Mouse (Mus musculus) cerebellum, postnatal 14 days (tissue): ENCODE measurements around the gene Thtpa.

ENCODE experiments used
- DNase-seq, 2 experiments: peaks; one replicate each; pipeline ENCODE4 v3.0.0; 2021; ENCODE audit warnings: mixed read lengths in 2 of 2

The Thtpa gene

GRCm38 (mm10) chr14:55094704-55095231 lies at the start of gene Thtpa:
Gene Thtpa, plus strand, starts transcription at chr14:55094784.
- peak; percentile 87 to 88 for DNase-seq

GRCm38 (mm10) chr14:55047971-55048531 lies 46.5 kb upstream of the Thtpa start:
- DNase-seq, result no peak

- peak; percentile 99 to 100 for DNase-seq
Observed at GRCm38 (mm10) chr14:55052496-55052895, 42.1 kb upstream of the Thtpa start.

- peak; percentile 58 to 61 for DNase-seq
Observed at GRCm38 (mm10) chr14:55053050-55053449, 41.5 kb upstream of the Thtpa start.

GRCm38 (mm10) chr14:55053708-55054190 lies 40.8 kb upstream of the Thtpa start:
- peak; percentile 97 to 99 for DNase-seq

- peak; percentile 88 to 89 for DNase-seq
Observed at GRCm38 (mm10) chr14:55054191-55054749, 40.3 kb upstream of the Thtpa start.

- peak; percentile 99 for DNase-seq
Observed at GRCm38 (mm10) chr14:55055167-55055834, 39.3 kb upstream of the Thtpa start.

GRCm38 (mm10) chr14:55059009-55059408 lies 35.6 kb upstream of the Thtpa start:
- DNase-seq, result no peak

GRCm38 (mm10) chr14:55059931-55060330 lies 34.7 kb upstream of the Thtpa start:
- peak in 1 of 2 experiments; percentile 33 for DNase-seq

GRCm38 (mm10) chr14:55061845-55062244 lies 32.7 kb upstream of the Thtpa start:
- DNase-seq, result peak; percentile 29 to 39

- peak; percentile 79 to 81 for DNase-seq
Observed at GRCm38 (mm10) chr14:55062626-55063025, 32.0 kb upstream of the Thtpa start.

GRCm38 (mm10) chr14:55063117-55063516 lies 31.5 kb upstream of the Thtpa start:
- DNase-seq, result peak; percentile 30 to 36

GRCm38 (mm10) chr14:55063581-55064381 lies 30.8 kb upstream of the Thtpa start:
- peak; percentile 56 to 57 for DNase-seq

GRCm38 (mm10) chr14:55064481-55065370 lies 29.9 kb upstream of the Thtpa start:
- peak in 1 of 2 experiments; percentile 50 for DNase-seq

- peak in 1 of 2 experiments; percentile 59 for DNase-seq
Observed at GRCm38 (mm10) chr14:55065391-55065790, 29.2 kb upstream of the Thtpa start.

GRCm38 (mm10) chr14:55066042-55066441 lies 28.5 kb upstream of the Thtpa start:
- peak in 1 of 2 experiments; percentile 51 for DNase-seq

- DNase-seq, result no peak
Observed at GRCm38 (mm10) chr14:55071756-55072155, 22.8 kb upstream of the Thtpa start.

- DNase-seq, result peak in 1 of 2 experiments; percentile 50
Observed at GRCm38 (mm10) chr14:55074416-55074815, 20.2 kb upstream of the Thtpa start.

GRCm38 (mm10) chr14:55076224-55076623 lies 18.4 kb upstream of the Thtpa start:
- DNase-seq, result peak; percentile 71 to 80

- DNase-seq, result peak in 1 of 2 experiments; percentile 54
Observed at GRCm38 (mm10) chr14:55076956-55077355, 17.6 kb upstream of the Thtpa start.
